Mouse (Mus musculus): Measurements from ENCODE around the gene Bcl7b.

Bcl7b gene

GRCm38 (mm10) chr5:135168063-135169062 is at the start of gene Bcl7b:
TSS of gene Bcl7b (plus strand) at chr5:135168283.
- DNase-seq (ENCODE audit: low read depth, low spot score) = peak; percentile 89

GRCm38 (mm10) chr5:135118589-135119081 is 49.4 kb upstream of the Bcl7b start:
- peak; percentile 43 for DNase-seq (ENCODE audit: low read depth, low spot score)

- DNase-seq (ENCODE audit: low read depth, low spot score) = no peak
Observed at GRCm38 (mm10) chr5:135120753-135121152, 47.3 kb upstream of the Bcl7b start.

- no peak for DNase-seq (ENCODE audit: low read depth, low spot score)
Observed at GRCm38 (mm10) chr5:135126121-135126520, 42.0 kb upstream of the Bcl7b start.

- no peak for DNase-seq (ENCODE audit: low read depth, low spot score)
Observed at GRCm38 (mm10) chr5:135127669-135128068, 40.4 kb upstream of the Bcl7b start.

- DNase-seq (ENCODE audit: low read depth, low spot score) = no peak
Observed at GRCm38 (mm10) chr5:135129747-135130146, 38.3 kb upstream of the Bcl7b start.

- no peak for DNase-seq (ENCODE audit: low read depth, low spot score)
Observed at GRCm38 (mm10) chr5:135133736-135134405, 34.2 kb upstream of the Bcl7b start.

- no peak for DNase-seq (ENCODE audit: low read depth, low spot score)
Observed at GRCm38 (mm10) chr5:135134534-135134933, 33.5 kb upstream of the Bcl7b start.

GRCm38 (mm10) chr5:135139881-135140280 is 28.2 kb upstream of the Bcl7b start:
- DNase-seq (ENCODE audit: low read depth, low spot score) = no peak

GRCm38 (mm10) chr5:135144469-135144868 is 23.6 kb upstream of the Bcl7b start:
- DNase-seq (ENCODE audit: low read depth, low spot score) = no peak

- no peak for DNase-seq (ENCODE audit: low read depth, low spot score)
Observed at GRCm38 (mm10) chr5:135145532-135145931, 22.6 kb upstream of the Bcl7b start.

GRCm38 (mm10) chr5:135145955-135146354 is 22.1 kb upstream of the Bcl7b start:
- no peak for DNase-seq (ENCODE audit: low read depth, low spot score)

GRCm38 (mm10) chr5:135148715-135149052 is 19.4 kb upstream of the Bcl7b start:
- no peak for DNase-seq (ENCODE audit: low read depth, low spot score)

- DNase-seq (ENCODE audit: low read depth, low spot score) = peak; percentile 97
Observed at GRCm38 (mm10) chr5:135149053-135149819, 18.8 kb upstream of the Bcl7b start, which contains the start of gene Tbl2. TSS of gene Tbl2 (plus strand) at chr5:135149657.

- DNase-seq (ENCODE audit: low read depth, low spot score) = no peak
Observed at GRCm38 (mm10) chr5:135149820-135150178, 18.3 kb upstream of the Bcl7b start.

- no peak for DNase-seq (ENCODE audit: low read depth, low spot score)
Observed at GRCm38 (mm10) chr5:135156496-135156895, 11.6 kb upstream of the Bcl7b start.

GRCm38 (mm10) chr5:135161221-135161620 is 6.9 kb upstream of the Bcl7b start:
- no peak for DNase-seq (ENCODE audit: low read depth, low spot score)

GRCm38 (mm10) chr5:135161650-135162049 is 6.4 kb upstream of the Bcl7b start:
- no peak for DNase-seq (ENCODE audit: low read depth, low spot score)

GRCm38 (mm10) chr5:135162361-135162760 is 5.7 kb upstream of the Bcl7b start:
- no peak for DNase-seq (ENCODE audit: low read depth, low spot score)

- no peak for DNase-seq (ENCODE audit: low read depth, low spot score)
Observed at GRCm38 (mm10) chr5:135162821-135163220, 5.3 kb upstream of the Bcl7b start.

- DNase-seq (ENCODE audit: low read depth, low spot score) = no peak
Observed at GRCm38 (mm10) chr5:135166909-135167308, 1.2 kb upstream of the Bcl7b start.

- DNase-seq (ENCODE audit: low read depth, low spot score) = no peak
Observed at GRCm38 (mm10) chr5:135167469-135167868, 614 bp upstream of the Bcl7b start.

Measured in retina, adult 2 months (tissue).